Mouse (Mus musculus) R1 (cell line): ENCODE data around the gene Kat6b.
"Not testable (repeated sequence)": the region's sequence is repeated elsewhere in the genome, so short reads cannot be mapped to it uniquely, and the experiment has no call there.

Source experiments
- DNase-seq: peaks from one replicate; pipeline ENCODE4 v3.0.0-alpha.2; 2018; ENCODE audit warnings: low read depth, low spot score

The Kat6b gene

DNA sequence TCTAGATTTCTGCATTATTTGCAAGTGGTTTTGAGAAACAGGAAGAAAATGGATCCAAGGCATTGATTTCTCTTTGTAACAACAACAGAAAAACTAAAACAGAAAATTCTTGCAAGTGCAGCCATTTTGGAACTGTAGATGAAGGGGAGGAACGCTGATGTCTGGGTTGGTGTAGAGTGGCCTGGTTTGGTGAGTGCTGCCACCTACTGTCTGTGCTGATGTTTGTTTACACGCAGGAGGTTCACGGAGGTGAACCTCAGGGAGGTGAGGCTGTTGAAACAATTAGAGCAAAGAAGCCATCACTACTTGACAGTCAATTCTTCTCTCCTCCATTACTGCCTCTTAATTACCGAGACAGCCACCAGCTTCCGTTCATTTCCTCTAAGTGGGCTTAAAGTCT is 178.4 kb downstream of the Kat6b start:
- peak; percentile 87 for DNase-seq

DNA sequence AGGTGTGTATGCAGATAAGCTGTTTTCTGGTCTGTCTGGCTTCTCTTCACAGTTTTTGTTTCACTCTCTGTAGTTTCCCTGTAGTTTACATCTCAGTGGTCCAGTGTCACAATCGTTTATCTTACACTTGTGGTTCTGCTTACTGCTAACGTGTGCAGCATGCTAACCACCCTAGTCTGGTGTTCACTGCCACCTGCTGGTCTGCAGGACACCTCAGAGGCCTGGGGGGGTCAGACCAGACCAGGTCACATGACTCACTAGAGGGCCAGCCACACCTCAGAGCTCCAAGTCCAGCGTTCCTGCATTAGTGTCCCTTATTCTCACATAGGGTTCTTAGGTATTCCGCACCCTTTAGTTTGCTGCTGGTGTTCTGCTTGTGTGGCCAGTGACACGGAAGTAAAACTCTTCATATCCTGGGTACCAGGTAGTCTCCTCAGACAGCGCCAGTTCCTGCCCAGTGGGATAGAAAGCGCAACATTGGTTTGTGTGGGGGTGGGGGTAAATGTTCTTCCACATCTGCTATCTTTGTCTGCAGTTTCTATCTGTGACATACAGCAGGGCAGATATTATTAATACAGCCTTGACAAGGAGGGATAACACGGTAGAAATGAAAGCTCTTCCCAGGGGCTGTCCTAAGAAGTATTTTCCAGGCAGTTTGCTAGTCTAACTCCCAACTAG is 181.4 kb downstream of the Kat6b start:
- no peak for DNase-seq

DNA sequence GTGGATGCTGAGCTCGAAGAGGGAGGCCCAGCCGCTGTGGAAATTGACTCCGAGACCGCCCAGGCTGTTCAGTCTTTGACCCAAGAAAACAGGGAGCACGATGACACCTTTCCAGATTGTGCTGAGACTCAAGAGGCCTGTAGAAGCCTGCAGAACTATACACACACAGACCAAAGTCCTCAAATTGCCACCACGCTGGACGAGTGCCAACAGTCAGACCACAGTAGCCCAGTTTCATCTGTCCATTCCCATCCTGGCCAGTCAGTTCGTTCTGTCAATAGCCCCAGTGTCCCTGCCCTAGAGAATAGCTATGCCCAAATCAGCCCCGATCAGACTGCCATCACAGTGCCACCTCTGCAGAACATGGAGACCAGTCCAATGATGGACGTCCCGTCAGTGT is 188.0 kb downstream of the Kat6b start:
- no peak for DNase-seq

DNA sequence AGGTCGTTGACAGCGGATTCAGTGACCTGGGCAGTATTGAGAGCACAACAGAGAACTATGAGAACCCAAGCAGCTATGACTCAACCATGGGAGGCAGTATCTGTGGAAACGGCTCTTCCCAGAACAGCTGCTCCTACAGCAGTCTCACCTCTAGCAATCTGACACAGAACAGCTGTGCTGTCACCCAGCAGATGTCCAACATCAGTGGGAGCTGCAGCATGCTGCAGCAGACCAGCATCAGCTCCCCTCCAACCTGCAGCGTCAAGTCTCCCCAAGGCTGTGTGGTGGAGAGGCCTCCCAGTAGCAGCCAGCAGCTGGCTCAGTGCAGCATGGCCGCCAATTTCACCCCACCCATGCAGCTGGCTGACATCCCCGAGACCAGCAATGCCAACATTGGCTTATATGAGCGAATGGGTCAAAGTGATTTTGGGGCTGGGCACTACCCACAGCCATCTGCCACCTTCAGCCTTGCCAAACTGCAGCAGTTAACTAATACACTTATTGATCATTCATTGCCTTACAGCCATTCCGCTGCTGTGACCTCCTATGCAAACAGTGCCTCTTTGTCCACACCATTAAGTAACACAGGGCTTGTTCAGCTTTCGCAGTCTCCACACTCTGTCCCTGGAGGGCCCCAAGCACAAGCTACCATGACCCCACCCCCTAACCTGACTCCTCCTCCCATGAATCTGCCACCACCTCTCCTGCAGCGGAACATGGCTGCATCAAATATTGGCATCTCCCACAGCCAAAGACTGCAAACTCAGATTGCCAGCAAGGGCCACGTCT is 188.6 kb downstream of the Kat6b start:
- DNase-seq, result peak; percentile 56

DNA sequence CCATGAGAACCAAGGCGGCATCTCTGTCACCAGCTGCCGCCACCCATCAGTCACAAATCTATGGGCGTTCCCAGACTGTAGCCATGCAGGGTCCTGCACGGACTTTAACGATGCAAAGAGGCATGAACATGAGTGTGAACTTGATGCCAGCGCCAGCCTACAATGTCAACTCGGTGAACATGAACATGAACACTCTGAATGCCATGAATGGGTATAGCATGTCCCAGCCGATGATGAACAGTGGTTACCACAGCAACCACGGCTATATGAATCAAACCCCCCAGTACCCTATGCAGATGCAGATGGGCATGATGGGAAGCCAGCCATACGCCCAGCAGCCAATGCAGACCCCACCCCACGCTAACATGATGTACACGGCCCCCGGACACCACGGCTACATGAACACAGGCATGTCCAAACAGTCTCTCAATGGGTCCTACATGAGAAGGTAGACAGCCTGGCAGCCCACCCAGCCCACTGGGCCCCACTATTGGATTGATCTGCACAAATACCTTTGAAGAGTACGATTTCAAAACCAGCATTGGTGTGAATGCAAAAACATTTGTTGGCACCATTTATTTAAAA is 189.3 kb downstream of the Kat6b start:
- DNase-seq, result not testable (repeated sequence)

DNA sequence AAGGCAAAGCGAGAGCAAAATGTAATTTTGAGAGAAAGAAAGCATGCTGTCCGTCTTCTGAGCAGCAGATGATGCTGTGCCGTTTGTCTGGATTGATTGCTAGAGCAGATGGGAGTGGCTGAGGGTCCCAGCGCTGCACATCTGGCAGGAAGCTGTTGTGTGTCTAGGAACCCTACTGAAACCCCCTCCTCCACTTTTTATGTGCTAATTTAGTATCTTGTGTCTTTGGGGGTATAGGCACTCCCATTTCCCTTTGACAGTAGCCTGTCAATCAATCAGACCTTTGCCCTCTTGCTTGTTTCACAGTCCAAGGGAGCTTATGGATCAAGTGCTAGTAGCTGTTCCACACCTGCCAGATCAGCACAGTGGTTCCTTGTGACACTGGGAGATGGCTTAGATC is 191.9 kb downstream of the Kat6b start:
- peak; percentile 78 for DNase-seq

DNA sequence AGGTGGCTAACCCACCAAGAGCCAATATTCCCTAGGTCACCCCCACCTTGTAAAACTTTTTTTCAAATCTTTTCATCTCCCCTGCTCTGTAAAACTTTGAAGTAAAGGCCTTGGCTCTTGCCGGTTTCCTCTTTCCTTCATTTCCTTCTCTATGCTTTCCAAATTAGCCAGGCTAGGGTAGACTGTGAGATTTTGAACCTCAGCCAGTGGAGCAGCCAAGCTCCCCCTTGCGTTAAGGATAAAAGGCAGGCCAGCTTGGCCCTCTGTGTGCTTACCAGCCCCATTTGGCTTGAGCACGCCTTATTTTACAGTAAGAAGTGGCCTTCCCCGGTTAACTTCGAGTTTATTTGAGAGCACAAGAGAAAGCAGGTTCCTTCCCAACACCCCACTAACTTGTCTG is 193.2 kb downstream of the Kat6b start:
- DNase-seq, result no peak

DNA sequence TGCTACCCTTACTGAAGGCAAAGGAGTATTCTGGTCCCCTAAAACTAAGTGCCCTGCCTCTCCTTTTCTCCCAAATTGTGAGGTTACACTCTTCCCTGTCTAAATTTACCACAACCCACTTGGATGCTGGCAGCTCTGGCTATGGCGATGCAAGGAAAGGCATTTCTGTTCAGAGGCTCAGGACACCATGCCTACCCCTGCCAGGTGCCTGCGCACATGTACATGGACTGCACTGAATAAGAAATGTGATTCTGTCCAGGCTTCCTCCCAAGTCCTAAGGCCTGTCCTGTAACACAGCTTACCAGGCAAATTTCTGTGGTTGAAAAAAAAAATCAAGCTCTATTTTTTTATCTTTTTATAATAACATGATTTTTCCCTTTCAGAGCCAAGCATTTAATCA is 195.0 kb downstream of the Kat6b start:
- no peak for DNase-seq

DNA sequence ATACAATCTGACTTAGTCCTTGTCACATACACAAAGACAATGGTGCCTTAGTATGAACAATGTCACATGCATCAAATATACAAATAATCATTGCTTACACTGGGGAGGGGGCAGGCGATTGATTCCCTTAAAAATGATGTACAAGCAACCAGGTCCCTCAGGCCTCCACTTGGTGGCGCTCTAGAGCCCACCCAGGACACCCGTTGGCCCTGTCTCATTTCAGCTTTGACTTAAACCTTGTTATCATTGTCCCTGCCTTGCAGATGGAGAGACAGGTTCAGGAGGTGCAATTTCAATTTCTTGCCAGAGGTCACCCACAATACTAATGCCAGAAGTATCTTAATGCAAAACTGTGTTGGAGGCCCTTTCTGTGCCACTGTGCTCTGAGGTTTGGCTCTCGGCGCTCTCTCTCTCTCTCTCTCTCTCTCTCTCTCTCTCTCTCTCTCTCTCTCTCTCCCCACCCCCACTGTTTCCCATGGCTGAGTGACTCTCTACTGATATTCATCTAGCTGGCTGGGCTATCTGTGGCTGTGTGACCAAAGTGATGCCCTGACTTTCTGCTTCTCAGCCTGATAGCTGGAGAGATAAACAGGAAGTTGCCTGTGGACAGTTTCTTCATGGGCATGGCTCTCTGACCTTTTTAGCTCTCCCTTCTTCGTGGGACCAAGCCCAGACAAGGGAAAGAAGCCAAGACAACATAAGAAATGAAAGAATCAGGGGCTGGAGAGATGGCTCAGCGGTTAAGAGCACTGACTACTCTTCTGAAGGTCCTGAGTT is 197.5 kb downstream of the Kat6b start:
- peak; percentile 73 for DNase-seq

DNA sequence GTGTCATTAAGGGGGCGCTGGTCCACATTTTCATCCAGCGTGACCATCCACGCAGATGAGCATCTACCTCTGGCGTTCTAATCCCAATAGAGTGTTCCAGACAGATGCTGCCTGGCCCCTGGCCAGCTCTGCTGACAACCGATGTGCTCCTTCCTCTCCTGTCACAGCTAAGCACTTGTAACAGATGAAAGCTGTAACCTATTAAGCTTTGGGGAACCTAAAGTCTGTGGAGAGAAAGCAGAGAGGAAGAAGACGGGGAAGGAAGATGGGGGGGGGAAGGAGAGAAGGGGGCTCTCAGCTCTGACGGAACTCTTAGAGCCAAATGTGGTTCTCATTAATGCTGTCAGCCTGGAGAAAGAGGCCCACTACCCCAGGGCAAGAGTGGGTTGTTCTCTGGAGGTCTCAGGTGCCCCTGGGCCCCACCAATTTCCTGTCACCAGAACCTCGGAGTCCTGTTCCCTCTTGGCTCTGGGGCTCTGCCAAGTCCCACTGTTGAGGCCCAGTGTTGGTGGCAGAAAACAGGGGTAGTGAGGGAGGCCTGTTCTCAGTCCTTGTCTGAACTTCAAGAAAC is 198.5 kb downstream of the Kat6b start:
- no peak for DNase-seq

DNA sequence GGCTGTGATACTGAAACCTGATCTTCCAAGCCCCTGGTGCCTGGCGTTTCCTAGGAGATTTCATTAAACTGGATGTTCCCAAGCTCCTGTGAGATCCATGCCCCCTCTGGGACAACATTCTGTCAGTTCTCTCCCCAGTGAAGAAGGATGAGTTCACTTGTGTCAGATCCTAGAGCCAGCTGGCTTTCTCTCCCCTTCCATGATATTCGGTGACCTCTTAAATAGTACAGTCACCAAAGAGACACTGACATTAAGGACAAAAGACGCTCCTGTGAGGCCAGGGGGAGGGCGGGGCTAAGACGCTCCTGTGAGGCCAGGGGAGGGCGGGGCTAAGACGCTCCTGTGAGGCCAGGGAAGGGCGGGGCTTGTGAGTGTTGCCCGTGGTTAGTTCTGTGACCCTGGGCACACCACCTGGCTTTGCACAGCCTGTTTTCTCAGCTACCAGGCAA is 201.5 kb downstream of the Kat6b start:
- peak; percentile 91 for DNase-seq

DNA sequence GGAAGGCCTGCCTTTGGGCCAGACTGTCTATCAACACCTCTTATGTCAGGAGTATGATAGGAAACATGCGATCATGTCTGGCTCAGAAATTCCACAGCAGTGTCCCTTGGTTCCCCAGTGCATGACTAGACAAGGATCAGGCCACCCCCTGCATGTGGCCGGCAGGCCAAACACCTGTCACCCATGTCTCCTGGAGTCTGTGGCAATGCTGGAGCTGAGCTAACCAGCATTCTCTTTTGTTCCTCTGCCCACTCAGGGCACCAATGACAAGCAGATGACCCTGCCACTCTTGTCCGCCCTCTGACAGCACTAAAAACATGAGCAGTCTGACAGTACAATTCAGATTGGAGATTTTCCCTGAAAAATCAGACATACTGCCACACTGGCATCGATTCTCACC is 202.6 kb downstream of the Kat6b start:
- no peak for DNase-seq

DNA sequence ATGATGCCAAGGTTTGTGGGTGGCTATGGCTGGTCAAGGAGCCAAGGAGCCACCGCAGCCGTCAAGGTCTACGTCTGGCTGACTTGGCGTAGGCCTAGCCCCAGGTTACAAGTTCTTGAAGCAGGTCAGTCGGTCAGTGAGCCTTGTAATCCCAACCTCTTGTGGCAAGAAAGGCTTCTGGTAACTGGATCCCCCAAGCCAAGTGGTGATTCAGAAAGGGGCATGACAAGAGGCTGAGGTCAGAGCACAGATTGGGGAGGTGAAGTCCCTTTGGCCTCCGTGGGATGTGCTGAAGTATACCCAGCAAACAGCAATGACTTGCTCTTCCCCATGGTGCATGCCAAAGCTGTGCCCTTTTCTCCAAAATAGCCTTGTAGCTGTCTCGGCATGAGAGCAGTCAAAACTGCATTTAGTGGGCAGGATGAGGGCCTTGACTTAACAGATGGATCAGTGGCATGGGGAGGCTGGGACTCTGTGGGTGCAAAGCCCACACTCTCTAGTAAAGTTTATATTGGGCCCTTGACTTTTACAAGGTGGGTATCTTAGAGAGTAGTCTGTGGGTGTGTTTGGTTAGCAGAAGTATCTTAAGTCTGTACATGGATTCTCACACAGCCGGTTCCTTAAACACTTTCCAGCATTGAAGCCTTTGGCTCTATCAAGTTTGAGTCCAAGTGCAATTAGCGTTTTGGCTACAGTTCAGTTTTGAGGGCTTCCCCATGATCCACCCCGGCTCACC is 204.3 kb downstream of the Kat6b start:
- DNase-seq, result no peak

DNA sequence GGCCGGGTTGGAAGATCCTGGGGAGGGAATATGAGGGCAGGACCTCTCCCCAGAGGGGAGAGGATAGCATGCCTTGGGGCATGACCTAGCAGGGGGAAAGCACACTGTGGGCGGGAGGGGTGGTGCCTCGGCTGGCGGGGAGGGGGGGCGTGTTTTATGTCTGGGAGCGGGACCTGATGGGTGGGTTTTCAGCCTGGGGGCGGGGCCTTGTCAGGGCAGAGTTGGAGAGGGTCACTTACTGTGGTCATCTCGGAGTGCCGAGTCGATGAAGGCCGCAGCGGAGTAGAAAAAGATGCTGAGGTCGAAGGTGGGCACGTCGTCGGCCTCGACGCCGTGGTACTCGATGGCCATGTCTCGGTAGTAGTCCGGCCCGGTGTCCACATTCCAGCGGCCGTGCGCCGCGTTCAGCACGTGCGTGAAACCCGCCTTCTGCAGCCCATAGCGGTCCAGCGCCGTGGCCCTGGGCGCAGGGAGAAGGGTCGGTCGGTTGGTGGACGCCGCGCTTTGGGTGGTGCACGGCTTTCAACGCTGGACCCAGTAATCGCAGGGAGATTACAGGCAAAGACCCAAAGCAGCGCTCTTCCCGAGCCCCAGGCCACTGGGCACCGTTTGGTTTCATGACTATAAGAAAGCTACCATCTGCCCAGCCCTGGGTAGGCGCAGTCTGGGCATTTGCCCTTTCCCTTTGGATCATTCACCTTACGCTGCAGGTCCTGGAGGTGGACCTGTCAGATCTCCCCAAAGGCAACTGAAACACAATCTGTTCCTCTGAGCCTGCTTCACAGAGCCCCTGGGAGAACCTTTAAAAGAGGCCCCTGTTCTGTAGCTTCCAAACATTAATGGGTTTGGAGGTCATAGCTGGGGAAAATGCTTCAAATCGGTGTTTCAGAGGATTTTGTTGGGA is 205.4 kb downstream of the Kat6b start:
- peak; percentile 72 for DNase-seq

DNA sequence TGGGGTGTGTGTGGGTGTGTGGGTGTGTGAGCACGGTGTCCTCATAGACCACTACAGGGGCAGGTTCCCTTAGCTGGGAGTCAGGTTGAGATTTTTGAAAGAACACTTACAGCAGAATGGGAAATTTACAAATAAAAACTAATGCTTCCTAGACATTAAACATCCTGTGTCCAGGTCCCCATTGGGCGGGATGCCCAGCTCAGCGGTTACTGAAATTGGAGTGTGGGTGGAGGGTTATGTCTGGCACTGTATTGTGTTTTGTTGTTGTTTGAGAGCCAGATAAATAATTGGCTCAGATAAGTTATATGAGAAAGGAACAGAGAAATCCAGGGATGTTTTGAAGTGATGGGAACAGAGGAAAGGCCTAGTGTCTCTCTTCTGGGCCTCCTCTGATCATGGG is 209.8 kb downstream of the Kat6b start:
- no peak for DNase-seq

DNA sequence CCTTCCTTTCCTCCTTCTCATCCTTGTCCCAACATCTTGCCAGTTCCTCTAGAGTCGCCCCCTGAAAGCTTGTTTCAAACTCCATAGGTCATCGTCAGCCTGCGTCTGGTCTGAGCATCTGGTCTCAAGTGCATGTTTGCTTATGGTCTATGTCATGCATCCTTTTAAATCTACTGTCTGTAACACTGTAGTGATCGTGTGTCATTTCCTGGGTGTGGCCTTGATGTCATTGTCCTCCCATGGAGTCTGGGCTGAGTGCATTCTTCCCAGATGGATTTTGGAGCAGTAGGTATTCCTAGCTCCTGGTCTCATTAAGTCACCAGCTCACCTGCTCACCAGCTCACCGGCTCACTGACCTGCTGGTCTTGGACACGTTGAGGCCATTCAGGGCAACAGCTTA is 213.8 kb downstream of the Kat6b start:
- DNase-seq, result peak; percentile 41

DNA sequence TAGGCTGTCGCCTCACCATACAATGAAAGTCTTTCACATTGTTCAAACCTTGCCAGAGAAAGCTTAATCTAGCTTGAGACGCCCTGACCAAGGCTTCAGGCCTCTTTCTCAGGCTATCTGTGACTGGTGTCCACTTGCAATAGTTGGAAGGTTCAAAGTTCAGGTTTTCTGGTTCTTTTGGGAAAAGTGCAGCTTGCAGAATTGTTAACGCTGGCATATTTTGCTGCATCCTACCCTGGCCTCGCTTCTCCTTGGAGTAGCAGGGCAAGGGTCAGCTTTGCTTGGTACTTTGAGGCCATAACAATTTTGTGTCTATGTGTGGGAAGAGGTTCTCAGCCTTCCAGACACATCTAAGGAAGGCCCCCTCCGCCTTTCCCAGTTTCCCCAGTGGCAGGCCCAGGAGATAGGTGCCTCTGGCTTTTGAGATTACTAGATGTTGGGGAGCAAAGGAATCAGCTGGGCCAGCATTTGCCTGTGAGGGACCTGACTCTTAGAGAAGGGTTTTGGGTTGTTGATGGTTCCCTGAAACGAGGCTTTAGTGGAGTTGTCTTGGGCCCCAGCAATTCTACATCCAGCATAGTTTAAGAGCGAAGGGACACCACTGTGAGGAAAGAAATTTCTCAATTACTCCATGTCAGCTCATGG is 215.1 kb downstream of the Kat6b start:
- no peak for DNase-seq

DNA sequence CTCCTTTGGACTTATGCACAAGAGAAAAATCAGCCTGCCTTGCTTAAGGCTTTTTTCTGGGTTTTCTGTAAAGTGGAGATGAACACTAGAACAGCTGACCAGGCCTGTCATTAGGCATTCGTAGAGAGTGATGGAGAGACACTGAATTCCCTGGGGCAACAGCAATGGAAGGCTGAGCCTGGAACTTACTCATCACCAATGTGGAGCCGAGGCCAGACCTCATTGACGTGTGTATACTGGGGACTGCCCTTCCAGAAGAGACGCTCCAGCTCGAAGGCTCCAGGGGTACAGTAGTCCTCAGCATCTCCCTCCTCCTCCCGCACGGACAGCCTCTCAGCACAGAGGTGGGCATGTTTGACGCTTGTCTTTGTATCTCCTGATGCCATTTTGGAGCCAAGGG is 221.5 kb downstream of the Kat6b start:
- no peak for DNase-seq

DNA sequence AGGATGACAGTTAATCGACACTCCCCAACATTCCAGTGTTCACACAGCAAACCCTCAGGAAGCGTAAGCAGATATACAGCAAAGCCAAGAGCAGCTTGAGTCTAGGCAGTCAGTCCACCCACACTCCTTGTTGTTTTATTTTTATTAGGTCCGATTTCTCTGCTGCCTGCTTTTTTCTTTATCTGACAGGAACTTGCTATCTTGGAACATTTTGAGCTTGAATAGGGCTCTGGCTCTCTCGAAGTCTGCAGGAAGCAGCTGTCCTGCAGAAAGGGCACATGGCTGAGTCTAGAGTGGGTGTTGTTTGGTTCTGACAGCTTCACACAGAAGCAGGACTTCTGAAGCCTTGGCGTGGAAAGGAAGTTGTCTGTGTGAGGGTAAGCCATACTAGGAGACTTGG is 222.0 kb downstream of the Kat6b start:
- DNase-seq, result no peak

DNA sequence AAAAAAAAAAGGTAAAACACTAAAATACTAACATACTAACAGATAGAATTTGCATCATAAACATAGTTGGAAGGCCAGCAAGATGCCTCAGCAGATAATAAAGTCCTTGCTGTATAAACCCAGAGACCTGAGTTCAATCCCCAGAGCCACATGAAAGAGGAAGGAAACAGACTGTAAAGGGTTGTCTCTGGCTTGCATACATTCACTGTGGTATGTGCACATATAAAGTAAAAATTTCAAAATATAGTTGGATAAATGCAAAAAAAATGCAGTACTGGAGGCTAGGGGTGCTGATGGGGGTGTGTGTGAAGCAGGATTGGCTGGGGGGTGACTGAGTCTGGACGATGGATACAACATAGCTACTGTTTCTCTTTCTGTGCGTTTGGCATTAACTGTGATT is 224.2 kb downstream of the Kat6b start:
- no peak for DNase-seq
